Mouse (Mus musculus): ENCODE results near the gene Psmd11. TPM values are rescaled to one million over a fixed set of nuclear protein-coding genes. Genes with fewer than 3 reads are reported as not detected.
A peak's percentile ranks its signal among the peaks of the same experiment; 100 is the strongest.

Psmd11 gene
- polyA plus RNA-seq, 1 experiment from 2014 or later = 293 TPM

DNA sequence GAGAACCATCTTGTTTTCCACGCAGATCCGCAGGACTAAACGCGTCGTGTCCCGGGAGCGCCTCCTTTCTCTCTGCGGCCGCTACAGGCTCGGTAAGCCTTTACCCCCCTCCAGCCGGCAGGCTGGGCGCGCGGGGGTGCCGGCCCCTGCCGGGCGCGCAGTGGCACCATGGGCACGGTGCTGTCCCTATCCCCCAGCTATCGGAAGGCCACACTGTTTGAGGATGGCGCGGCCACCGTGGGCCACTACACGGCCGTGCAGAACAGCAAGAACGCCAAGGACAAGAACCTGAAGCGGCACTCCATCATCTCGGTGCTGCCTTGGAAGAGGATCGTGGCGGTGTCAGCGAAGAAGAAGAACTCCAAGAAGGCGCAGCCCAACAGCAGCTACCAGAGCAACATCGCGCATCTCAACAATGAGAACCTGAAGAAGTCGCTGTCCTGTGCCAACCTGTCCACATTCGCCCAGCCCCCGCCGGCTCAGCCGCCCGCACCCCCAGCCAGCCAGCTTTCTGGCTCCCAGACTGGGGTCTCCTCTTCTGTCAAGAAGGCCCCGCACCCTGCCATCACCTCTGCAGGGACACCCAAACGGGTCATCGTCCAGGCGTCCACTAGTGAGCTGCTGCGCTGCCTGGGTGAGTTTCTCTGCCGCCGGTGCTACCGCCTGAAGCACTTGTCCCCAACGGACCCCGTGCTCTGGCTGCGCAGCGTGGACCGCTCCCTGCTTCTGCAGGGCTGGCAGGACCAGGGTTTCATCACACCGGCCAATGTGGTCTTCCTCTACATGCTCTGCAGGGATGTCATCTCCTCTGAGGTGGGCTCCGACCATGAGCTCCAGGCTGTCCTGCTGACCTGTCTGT lies 49.2 kb downstream of the Psmd11 start:
- peak overlapping the region; percentile 99 for H3K27ac ChIP-seq (replicated peaks)
- H3K9me3 ChIP-seq = no peaks in the 10 kb centered on the region
- WGBS = 12% methylated on average over 45 of the region's 55 CpGs
- H3K27me3 ChIP-seq = peaks cover 13% of the 10 kb centered on the region
- peaks cover 45% of the 10 kb centered on the region for H3K36me3 ChIP-seq
- H3K4me3 ChIP-seq = peak overlapping the region; percentile 84
- peak; percentile 45 for ATAC-seq (ENCODE audit: low read depth)
- H3K4me2 ChIP-seq = peak overlapping the region; percentile 78
- H3K4me1 ChIP-seq (replicated peaks) = peaks cover 55% of the 10 kb centered on the region
- peak overlapping the region; percentile 98 for H3K9ac ChIP-seq

DNA sequence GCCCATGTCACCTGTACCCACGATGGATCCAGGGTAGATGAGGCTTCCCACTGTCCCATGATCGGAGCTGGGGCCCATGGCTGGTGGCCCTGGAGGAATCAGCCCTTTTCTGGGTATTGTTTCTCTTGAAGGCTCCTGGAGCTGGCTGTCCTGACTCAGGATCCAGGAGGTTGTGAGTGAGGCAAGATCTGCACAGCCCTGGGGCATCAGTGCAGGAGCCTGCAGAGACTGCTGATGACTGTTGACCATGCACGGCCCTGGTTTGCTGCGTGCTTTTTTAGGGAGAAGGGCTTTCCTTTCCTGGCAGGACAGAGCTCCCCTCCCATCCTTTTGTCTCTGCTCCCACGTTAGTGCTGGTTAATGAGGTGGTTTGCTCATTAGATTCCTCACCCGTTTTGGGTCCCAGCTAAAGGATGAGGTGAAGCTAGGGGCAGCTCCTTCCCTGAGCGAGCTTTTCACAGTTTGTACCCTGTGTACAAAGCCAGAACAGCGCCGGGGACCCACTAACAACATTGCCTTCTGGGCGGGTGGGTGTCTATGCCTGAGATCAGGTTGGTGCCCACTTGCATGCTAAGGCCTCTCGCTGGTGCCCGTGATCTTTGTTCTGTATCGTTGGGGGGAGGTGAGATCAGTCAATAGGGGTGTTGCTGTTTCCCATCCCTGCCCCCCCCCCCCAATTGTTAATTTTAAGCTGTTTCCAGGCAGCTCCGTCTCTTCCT lies 50.4 kb downstream of the Psmd11 start:
- ATAC-seq (ENCODE audit: low read depth) = no peak
- H3K27ac ChIP-seq (replicated peaks) = peak overlapping the region; percentile 99
- peaks cover 13% of the 10 kb centered on the region for H3K27me3 ChIP-seq
- 29% methylated on average over 14 of the region's 14 CpGs for WGBS
- H3K4me3 ChIP-seq = peak overlapping the region; percentile 84
- H3K4me1 ChIP-seq (replicated peaks) = peaks cover 68% of the 10 kb centered on the region
- peaks cover 39% of the 10 kb centered on the region; the same call in 1 of the 2 replicates for H3K36me3 ChIP-seq
- H3K9ac ChIP-seq = peak overlapping the region; percentile 98
- H3K4me2 ChIP-seq = peak overlapping the region; percentile 78
- no peaks in the 10 kb centered on the region for H3K9me3 ChIP-seq

DNA sequence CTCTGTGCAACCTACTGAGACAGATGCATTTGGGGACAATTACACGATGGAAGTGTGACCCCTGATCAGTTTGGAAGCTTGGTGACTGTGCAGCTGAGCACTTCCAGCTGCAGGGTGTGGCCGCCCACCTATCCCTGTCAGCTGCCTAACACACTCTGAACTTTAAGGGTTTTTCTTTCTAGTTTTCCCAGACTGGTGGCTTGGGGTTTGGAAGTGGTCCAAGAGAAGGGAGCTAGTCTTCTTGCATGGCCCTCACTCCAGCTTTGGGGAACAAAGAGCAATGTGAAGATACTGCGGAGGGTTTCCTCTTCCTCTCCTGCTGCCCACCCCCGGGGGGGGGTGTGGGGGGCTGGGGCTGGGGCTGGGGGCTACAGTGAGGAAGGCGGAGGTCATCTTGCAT lies 51.0 kb downstream of the Psmd11 start:
- no peaks in the 10 kb centered on the region for H3K9me3 ChIP-seq

DNA sequence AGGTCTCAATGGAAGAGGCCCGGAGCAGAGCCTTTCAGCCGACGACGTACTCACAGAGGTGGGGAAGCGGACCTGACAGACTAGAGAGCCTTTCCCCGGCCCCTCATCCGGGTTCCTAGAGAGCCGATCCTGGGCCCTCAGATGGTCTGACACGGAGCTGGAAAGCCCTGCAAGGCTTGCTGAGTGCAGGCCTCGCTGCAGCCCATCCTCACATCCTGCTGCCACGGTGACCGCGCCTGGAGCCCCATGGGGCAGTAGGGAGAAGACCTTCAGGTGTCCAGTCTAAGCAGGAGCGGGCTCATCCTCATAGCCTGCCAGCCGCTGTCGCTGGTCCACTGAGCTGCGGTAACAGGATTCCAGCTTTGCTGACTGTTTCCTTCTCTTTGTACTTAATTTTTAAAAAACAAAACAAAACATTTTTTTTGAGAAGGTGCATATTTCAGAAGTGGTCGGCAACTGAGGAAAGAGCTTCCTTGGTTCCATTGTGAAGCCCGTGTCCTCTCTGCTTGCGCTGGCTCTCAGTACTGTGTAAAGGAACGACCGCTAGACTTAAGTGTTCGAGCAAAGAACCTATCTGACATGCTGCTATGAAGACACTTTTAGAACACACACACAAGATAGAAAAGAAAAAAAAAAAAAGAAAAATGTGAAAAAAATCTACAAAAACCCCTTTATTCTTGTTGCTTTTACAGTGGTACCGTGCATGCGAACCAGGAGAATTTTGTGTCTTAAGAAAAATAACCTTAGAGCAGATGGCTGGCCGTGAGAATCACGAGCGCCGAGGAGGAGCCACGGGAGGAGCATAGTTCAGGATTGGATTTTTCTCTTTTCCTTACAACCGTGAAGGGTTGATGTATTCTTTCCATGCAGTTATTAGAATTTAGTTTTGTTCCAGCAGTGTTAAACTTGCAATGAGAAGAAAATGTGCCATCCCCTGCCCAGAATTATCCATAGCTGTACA lies 51.8 kb downstream of the Psmd11 start:
- Histone ChIP-seq H3K9me3 (no peaks in the 10 kb centered on the region), H3K27me3 (0 out of 2 replicates have a peak, but pooled peaks cover 3% of the 10 kb centered on the region), H3K9ac (peak overlapping the region; percentile 98), H3K4me2 (peak overlapping the region; percentile 78), H3K4me1 (replicated peaks) (peaks cover 81% of the 10 kb centered on the region), H3K4me3 (peak overlapping the region; percentile 84), H3K36me3 (peaks cover 29% of the 10 kb centered on the region; the same call in 1 of the 2 replicates), H3K27ac (replicated peaks) (peak overlapping the region; percentile 99)
- no peak for ATAC-seq (ENCODE audit: low read depth)
- 57% methylated on average over 31 of the region's 31 CpGs for WGBS

More for the DNA sequence above, 51.0 kb downstream of the Psmd11 start:
- peak overlapping the region; percentile 84 for H3K4me3 ChIP-seq
- H3K4me2 ChIP-seq = peak overlapping the region; percentile 78
- H3K36me3 ChIP-seq = peaks cover 33% of the 10 kb centered on the region; the same call in 1 of the 2 replicates
- H3K9ac ChIP-seq = peak overlapping the region; percentile 98
- H3K27ac ChIP-seq (replicated peaks) = peak overlapping the region; percentile 99
- H3K27me3 ChIP-seq = peaks cover 10% of the 10 kb centered on the region
- no peak for ATAC-seq (ENCODE audit: low read depth)
- peaks cover 73% of the 10 kb centered on the region for H3K4me1 ChIP-seq (replicated peaks)
- 52% methylated on average over 5 of the region's 5 CpGs for WGBS

DNA sequence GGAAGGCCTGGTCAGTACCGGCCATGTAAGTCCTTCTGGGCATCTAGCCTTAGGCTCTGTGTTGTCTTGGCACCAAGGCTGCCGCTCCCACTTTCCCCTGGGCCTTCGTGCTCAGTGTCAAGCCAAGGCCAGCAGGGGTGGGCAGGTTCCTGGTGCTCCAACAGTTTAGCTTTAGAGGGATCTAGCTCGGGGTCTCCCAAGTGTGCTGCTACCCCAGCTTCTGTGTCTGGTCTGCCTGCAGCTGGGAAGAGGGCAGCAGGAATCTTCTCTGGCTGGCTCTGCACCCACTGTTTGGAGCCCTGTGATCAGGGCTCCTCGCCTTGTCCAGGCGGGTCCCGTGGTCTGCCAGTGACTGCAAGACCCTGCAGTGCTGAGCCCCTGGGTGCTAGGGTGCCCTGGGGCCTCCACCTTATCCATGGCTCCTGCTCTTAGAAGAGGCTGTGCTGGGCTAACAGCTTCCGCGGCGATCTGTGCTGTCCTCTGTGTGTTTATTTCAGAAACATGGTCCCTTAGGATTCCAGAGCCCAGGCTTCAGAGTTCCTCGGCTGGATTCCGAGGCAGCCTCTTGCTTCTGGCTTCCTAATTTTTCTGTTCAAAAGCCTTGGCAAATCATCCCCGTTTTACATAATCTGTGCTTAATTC lies 53.1 kb downstream of the Psmd11 start:
- 65% methylated on average over 13 of the region's 13 CpGs for WGBS
- H3K27me3 ChIP-seq = peaks cover 12% of the 10 kb centered on the region; the same call in 1 of the 2 replicates

DNA sequence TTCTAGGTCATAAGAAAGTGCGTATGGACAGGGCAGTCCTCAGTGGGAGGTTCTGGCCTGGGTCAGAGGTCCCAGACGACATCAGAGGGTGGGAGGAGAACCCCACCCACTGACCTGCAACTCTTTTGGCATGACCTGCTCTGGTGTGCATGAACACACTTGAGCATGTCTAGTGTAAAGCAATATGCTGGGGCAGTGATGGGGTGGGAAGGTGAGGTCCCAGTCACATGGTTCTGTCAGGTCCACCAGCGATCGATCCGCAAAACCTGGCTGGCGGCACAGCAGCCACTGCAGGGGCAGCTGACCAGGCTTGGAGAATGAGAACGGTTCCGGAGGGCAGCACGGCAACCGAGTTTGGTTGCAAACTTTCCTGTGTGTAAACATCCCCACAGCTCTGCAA lies 53.9 kb downstream of the Psmd11 start:
- Histone ChIP-seq H3K4me1 (replicated peaks) (peaks cover 85% of the 10 kb centered on the region), H3K4me3 (peak overlapping the region; percentile 84; the same call in 1 of the 2 replicates), H3K9ac (peak overlapping the region; percentile 61), H3K4me2 (peak overlapping the region; percentile 78), H3K27ac (replicated peaks) (0 out of 2 replicates have a peak overlapping the region, but pooled peaks have one; percentile 83), H3K27me3 (peaks cover 15% of the 10 kb centered on the region; the same call in 1 of the 2 replicates), H3K36me3 (peaks cover 29% of the 10 kb centered on the region; the same call in 1 of the 2 replicates), H3K9me3 (no peaks in the 10 kb centered on the region)
- ATAC-seq (ENCODE audit: low read depth) = no peak
- 77% methylated on average over 10 of the region's 10 CpGs for WGBS

More for the DNA sequence above, 53.1 kb downstream of the Psmd11 start:
- Histone ChIP-seq H3K9me3 (no peaks in the 10 kb centered on the region), H3K4me1 (replicated peaks) (peaks cover 84% of the 10 kb centered on the region), H3K9ac (peak overlapping the region; percentile 75), H3K4me3 (peak overlapping the region; percentile 84), H3K4me2 (peak overlapping the region; percentile 78), H3K27ac (replicated peaks) (peak overlapping the region; percentile 38), H3K36me3 (peaks cover 29% of the 10 kb centered on the region; the same call in 1 of the 2 replicates)
- ATAC-seq (ENCODE audit: low read depth) = no peak

DNA sequence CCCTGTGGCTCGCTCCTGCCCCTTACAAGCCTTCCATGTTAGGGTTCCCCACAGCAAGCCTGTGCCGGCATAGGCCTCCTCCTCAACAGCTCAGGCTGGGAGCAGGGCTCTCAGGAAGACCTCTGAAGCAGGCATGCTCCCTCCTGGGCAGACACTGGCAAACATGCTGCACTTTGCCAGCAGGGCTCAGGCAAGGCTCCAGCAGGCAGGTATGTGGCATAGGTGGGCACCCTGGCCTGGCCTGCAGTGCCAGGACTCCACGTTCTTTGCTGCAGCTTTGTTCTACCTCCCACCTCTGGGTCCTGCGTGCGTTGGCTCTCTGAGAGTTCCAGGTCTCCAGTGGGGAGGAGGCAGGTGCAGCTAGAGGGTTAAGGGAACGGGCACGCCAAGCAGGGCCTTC lies 54.5 kb downstream of the Psmd11 start:
- 0 out of 2 replicates have a peak overlapping the region, but pooled peaks have one; percentile 84 for H3K4me3 ChIP-seq
- peak overlapping the region; percentile 78 for H3K4me2 ChIP-seq
- WGBS = 89% methylated on average over 7 of the region's 7 CpGs
- H3K4me1 ChIP-seq (replicated peaks) = peaks cover 87% of the 10 kb centered on the region
- H3K9ac ChIP-seq = peak overlapping the region; percentile 61
- H3K27ac ChIP-seq (replicated peaks) = peak overlapping the region; percentile 83
- peaks cover 29% of the 10 kb centered on the region; the same call in 1 of the 2 replicates for H3K36me3 ChIP-seq
- peaks cover 15% of the 10 kb centered on the region; the same call in 1 of the 2 replicates for H3K27me3 ChIP-seq
- no peak for ATAC-seq (ENCODE audit: low read depth)
- H3K9me3 ChIP-seq = no peaks in the 10 kb centered on the region

DNA sequence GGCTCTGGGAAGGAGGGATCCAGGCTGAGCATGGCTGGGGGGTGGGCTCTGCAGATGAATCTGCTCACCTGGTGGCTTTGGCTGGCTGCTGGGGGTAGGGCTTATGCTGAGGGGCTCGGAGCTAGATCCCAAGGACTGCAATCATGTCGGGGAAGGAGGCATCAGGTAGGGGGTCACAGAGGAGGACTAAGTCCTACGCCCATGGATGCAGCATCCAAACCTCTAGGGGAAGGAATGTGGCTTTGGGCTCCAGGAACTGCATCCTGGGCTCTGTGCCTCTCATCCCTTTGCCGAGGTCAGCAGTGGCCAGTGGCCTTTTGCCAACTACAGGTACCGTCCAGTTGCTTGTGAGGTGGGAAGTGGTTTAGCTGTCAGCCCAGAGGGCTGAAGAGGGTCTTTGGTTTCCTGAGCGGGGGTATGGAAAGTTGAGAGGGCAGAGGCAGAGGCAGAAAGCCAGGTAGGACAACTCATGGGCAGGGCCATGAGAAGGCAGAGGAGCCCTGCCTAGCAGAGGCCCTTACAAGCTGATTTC lies 55.2 kb downstream of the Psmd11 start:
- peak overlapping the region; percentile 83 for H3K27ac ChIP-seq (replicated peaks)
- 72% methylated on average over 6 of the region's 6 CpGs for WGBS
- peak overlapping the region; percentile 78 for H3K4me2 ChIP-seq
- H3K9me3 ChIP-seq = no peaks in the 10 kb centered on the region
- H3K9ac ChIP-seq = peak overlapping the region; percentile 61
- H3K4me1 ChIP-seq (replicated peaks) = peaks cover 87% of the 10 kb centered on the region
- no peak for ATAC-seq (ENCODE audit: low read depth)
- H3K36me3 ChIP-seq = peaks cover 27% of the 10 kb centered on the region; the same call in 1 of the 2 replicates
- peak overlapping the region; percentile 6; the same call in 1 of the 2 replicates for H3K4me3 ChIP-seq
- peaks cover 14% of the 10 kb centered on the region; the same call in 1 of the 2 replicates for H3K27me3 ChIP-seq

DNA sequence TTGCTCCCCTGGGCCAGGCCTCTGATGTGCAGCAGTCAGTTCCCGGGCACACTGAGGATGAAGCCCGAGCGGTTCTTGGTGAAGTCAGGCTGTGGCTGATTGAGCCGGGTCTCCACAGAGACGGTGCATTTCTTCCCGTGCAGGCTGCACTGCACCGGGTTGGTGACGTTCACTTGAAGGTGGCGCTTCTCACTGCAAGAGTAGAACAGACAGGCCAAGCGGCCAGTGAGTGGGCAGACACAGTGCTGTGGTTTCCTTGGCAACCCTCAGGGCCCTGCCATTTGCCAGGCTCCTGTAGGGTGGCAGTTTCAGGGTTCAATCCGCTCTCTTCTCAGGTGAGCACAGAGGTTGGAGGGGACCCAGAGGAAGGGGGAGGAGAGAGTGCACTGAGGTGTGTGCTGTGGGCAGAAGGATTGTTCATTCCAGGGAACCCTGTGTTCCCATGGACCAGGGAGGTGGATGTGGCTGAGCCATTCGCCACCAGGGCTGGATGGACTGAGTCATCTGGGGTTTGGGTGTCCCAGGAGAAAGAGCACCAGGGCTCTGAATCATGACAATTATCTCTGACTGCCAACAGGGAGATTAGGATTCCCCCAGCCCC lies 55.9 kb downstream of the Psmd11 start:
- H3K27me3 ChIP-seq = peaks cover 12% of the 10 kb centered on the region; the same call in 1 of the 2 replicates
- WGBS = 22% methylated on average over 12 of the region's 12 CpGs
- peaks cover 24% of the 10 kb centered on the region; the same call in 1 of the 2 replicates for H3K36me3 ChIP-seq
- H3K4me1 ChIP-seq (replicated peaks) = peaks cover 89% of the 10 kb centered on the region
- H3K9me3 ChIP-seq = no peaks in the 10 kb centered on the region
- peak overlapping the region; percentile 78 for H3K4me2 ChIP-seq
- H3K27ac ChIP-seq (replicated peaks) = peak overlapping the region; percentile 83
- H3K4me3 ChIP-seq = peak overlapping the region; percentile 6; the same call in 1 of the 2 replicates
- peak; percentile 65 for ATAC-seq (ENCODE audit: low read depth)
- peak overlapping the region; percentile 61 for H3K9ac ChIP-seq

DNA sequence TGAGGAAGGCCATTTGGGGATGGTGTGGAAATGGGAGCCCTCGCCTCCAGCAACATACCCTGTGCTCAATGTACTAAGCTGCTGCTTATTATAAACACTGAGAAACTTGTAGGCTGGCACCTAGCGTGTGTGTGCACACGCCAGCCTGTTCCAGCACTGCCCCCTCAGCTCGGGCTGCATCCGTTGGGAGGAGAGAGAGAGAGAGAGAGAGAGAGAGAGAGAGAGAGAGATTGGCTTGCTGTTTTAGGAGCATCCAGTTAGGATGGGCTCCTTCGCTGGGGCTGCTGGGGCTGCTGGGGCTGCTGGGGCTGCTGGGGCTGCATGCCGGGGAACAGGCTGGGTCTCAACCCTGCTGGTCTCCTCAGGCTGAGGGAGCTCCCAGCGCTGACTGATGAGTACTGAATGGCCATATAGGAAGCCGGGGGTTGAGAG lies 56.7 kb downstream of the Psmd11 start:
- Histone ChIP-seq H3K4me1 (replicated peaks) (peaks cover 89% of the 10 kb centered on the region), H3K36me3 (peaks cover 18% of the 10 kb centered on the region; the same call in 1 of the 2 replicates), H3K27ac (replicated peaks) (no peak overlapping the region), H3K9ac (0 out of 2 replicates have a peak overlapping the region, but pooled peaks have one; percentile 17), H3K27me3 (peaks cover 12% of the 10 kb centered on the region; the same call in 1 of the 2 replicates), H3K4me3 (no peak overlapping the region), H3K4me2 (no peak overlapping the region), H3K9me3 (no peaks in the 10 kb centered on the region)
- WGBS = 75% methylated on average over 9 of the region's 9 CpGs
- no peak for ATAC-seq (ENCODE audit: low read depth)

Measured in neural tube, embryonic 13.5 days (tissue).